Mouse (Mus musculus) stomach, embryonic 14.5 days (tissue): ENCODE results near the gene Gm37240. TPM values are rescaled to one million over a fixed set of nuclear protein-coding genes. Genes with fewer than 3 reads are reported as not detected.

Experiments
- ATAC-seq: fragments of 200-750 bp; cut with Nextera tagmentation; 2 replicates; pipeline ENCODE4 v1.8.0; 2017; ENCODE audit warnings: low read depth, moderate TSS enrichment; ENCODE audit not compliant: insufficient number of reproducible peaks, insufficient read depth, low FRiP score
- H3K27ac ChIP-seq: fragments of 300-500 bp; sonication (generic); 2 replicates; pipeline ENCODE4 v1.5.1; 2014; ENCODE audit warnings: mild to moderate bottlenecking, low read length, moderate library complexity, mixed read lengths
- H3K27me3 ChIP-seq: fragments of 300-500 bp; sonication (generic); 2 replicates; pipeline ENCODE4 v1.6.1; 2014; ENCODE audit warnings: low read length, control low read depth, mixed read lengths; ENCODE audit not compliant: control insufficient read depth, insufficient read depth
- H3K36me3 ChIP-seq: fragments of 300-500 bp; sonication (generic); 2 replicates; pipeline ENCODE4 v1.6.1; 2014; ENCODE audit warnings: mild to moderate bottlenecking, control low read depth, low read length, moderate library complexity, mixed read lengths; ENCODE audit not compliant: control insufficient read depth, insufficient read depth
- H3K4me1 ChIP-seq: fragments of 300-500 bp; sonication (generic); 2 replicates; pipeline ENCODE4 v1.6.1; 2014; ENCODE audit warnings: low read length, control low read depth, mixed read lengths; ENCODE audit not compliant: control insufficient read depth, insufficient read depth
- H3K4me2 ChIP-seq: fragments of 300-500 bp; sonication (generic); replicated peaks from 2 replicates; pipeline ENCODE4 v1.6.1; 2014; ENCODE audit warnings: low read depth, low read length, control low read depth
- H3K4me3 ChIP-seq: fragments of 300-500 bp; sonication (generic); 2 replicates; pipeline ENCODE4 v1.5.1; 2014; ENCODE audit warnings: low read depth, low read length, control low read depth
- H3K9ac ChIP-seq: fragments of 300-500 bp; sonication (generic); replicated peaks from 2 replicates; pipeline ENCODE4 v1.6.1; 2014; ENCODE audit warnings: low read depth, mild to moderate bottlenecking, control low read depth, low read length, moderate library complexity, mixed read lengths
- H3K9me3 ChIP-seq: fragments of 300-500 bp; sonication (generic); 2 replicates; pipeline ENCODE4 v1.6.1; 2016; ENCODE audit warnings: low read depth, low read length, control low read depth; ENCODE audit not compliant: control insufficient read depth
- WGBS: fragments of 180-500 bp; shearing (Covaris S2); extraction: QIAGEN DNeasy Blood & Tissue Kit; methylation state at CpG from one replicate; pipeline ENCODE4 v1.1.7; 2014; 5-methylcytosine and 5-hydroxymethylcytosine counted together
- polyA plus RNA-seq: library from polyadenylated mRNA; unstranded; fragments of >200 nt; fragmentation: Nextera tagmentation; extraction: Ambion mirVana; gene quantifications from 2 replicates; pipeline ENCODE4 v1.2.1, GENCODE M21; 2014

The Gm37240 gene
- polyA plus RNA-seq, 1 experiment from 2014 or later, result 9.6 TPM

GRCm38 (mm10) chr3:85140488-85140887 lies 746.8 kb downstream of the Gm37240 start:
- WGBS, result 36% methylated on average over 7 of the region's 7 CpGs
- no peaks in the 10 kb centered on the region for H3K36me3 ChIP-seq

GRCm38 (mm10) chr3:85138407-85138806 lies 748.9 kb downstream of the Gm37240 start:
- 79% methylated on average over 2 of the region's 2 CpGs for WGBS
- Histone ChIP-seq H3K9ac (no peak overlapping the region), H3K4me2 (no peak overlapping the region), H3K9me3 (no peaks in the 10 kb centered on the region), H3K27me3 (no peaks in the 10 kb centered on the region), H3K36me3 (no peaks in the 10 kb centered on the region), H3K4me3 (no peak overlapping the region), H3K27ac (no peak overlapping the region), H3K4me1 (no peaks in the 10 kb centered on the region)
- ATAC-seq, result no peak

More at GRCm38 (mm10) chr3:85140488-85140887, 746.8 kb downstream of the Gm37240 start:
- H3K4me3 ChIP-seq, result no peak overlapping the region
- H3K4me1 ChIP-seq, result no peaks in the 10 kb centered on the region
- no peaks in the 10 kb centered on the region for H3K9me3 ChIP-seq
- no peak overlapping the region for H3K4me2 ChIP-seq
- no peak overlapping the region for H3K9ac ChIP-seq
- no peak overlapping the region for H3K27ac ChIP-seq
- H3K27me3 ChIP-seq, result no peaks in the 10 kb centered on the region
- no peak for ATAC-seq

- H3K36me3 ChIP-seq, result no peaks in the 10 kb centered on the region
- WGBS, result 60% methylated on average over 4 of the region's 4 CpGs
- no peak overlapping the region for H3K9ac ChIP-seq
- H3K4me1 ChIP-seq, result no peaks in the 10 kb centered on the region
- no peak overlapping the region for H3K27ac ChIP-seq
- no peak for ATAC-seq
- no peak overlapping the region for H3K4me2 ChIP-seq
- no peaks in the 10 kb centered on the region for H3K27me3 ChIP-seq
- no peaks in the 10 kb centered on the region for H3K9me3 ChIP-seq
- no peak overlapping the region for H3K4me3 ChIP-seq
Measured at GRCm38 (mm10) chr3:85133561-85133960, 753.8 kb downstream of the Gm37240 start.

- ATAC-seq, result no peak
- no peak overlapping the region for H3K27ac ChIP-seq
- no peaks in the 10 kb centered on the region for H3K9me3 ChIP-seq
- 62% methylated on average over 7 of the region's 7 CpGs for WGBS
- H3K36me3 ChIP-seq, result no peaks in the 10 kb centered on the region
- no peak overlapping the region for H3K9ac ChIP-seq
- H3K4me1 ChIP-seq, result no peaks in the 10 kb centered on the region
- H3K4me2 ChIP-seq, result no peak overlapping the region
- H3K4me3 ChIP-seq, result no peak overlapping the region
- H3K27me3 ChIP-seq, result no peaks in the 10 kb centered on the region
Measured at GRCm38 (mm10) chr3:85131878-85132277, 755.4 kb downstream of the Gm37240 start.

GRCm38 (mm10) chr3:85128546-85128945 lies 758.8 kb downstream of the Gm37240 start:
- Histone ChIP-seq H3K9me3 (no peaks in the 10 kb centered on the region), H3K36me3 (no peaks in the 10 kb centered on the region), H3K4me1 (no peaks in the 10 kb centered on the region), H3K4me2 (no peak overlapping the region), H3K27me3 (no peaks in the 10 kb centered on the region; the same call in 1 of the 2 replicates), H3K9ac (no peak overlapping the region), H3K27ac (no peak overlapping the region), H3K4me3 (no peak overlapping the region)
- 76% methylated on average over 8 of the region's 8 CpGs for WGBS
- no peak for ATAC-seq

- H3K4me2 ChIP-seq, result no peak overlapping the region
- H3K9ac ChIP-seq, result no peak overlapping the region
- WGBS, result 73% methylated on average over 7 of the region's 7 CpGs
- no peaks in the 10 kb centered on the region for H3K9me3 ChIP-seq
- H3K27me3 ChIP-seq, result no peaks in the 10 kb centered on the region; the same call in 1 of the 2 replicates
- no peaks in the 10 kb centered on the region for H3K36me3 ChIP-seq
- H3K4me1 ChIP-seq, result no peaks in the 10 kb centered on the region
- H3K27ac ChIP-seq, result no peak overlapping the region
- ATAC-seq, result no peak
- H3K4me3 ChIP-seq, result no peak overlapping the region
Measured at GRCm38 (mm10) chr3:85126970-85127369, 760.3 kb downstream of the Gm37240 start.

- Histone ChIP-seq H3K27ac (no peak overlapping the region), H3K9me3 (no peaks in the 10 kb centered on the region), H3K36me3 (no peaks in the 10 kb centered on the region), H3K4me3 (no peak overlapping the region), H3K27me3 (no peaks in the 10 kb centered on the region; the same call in 1 of the 2 replicates), H3K4me2 (no peak overlapping the region), H3K4me1 (no peaks in the 10 kb centered on the region), H3K9ac (no peak overlapping the region)
- ATAC-seq, result no peak
- WGBS, result 83% methylated on average over 5 of the region's 5 CpGs
Measured at GRCm38 (mm10) chr3:85125471-85125870, 761.8 kb downstream of the Gm37240 start.

GRCm38 (mm10) chr3:85124924-85125323 lies 762.4 kb downstream of the Gm37240 start:
- no peaks in the 10 kb centered on the region for H3K36me3 ChIP-seq
- no peak overlapping the region for H3K4me3 ChIP-seq
- no peak overlapping the region for H3K4me2 ChIP-seq
- no peak overlapping the region for H3K27ac ChIP-seq
- WGBS, result 77% methylated on average over 6 of the region's 6 CpGs
- no peak overlapping the region for H3K9ac ChIP-seq
- H3K4me1 ChIP-seq, result no peaks in the 10 kb centered on the region
- ATAC-seq, result no peak
- H3K9me3 ChIP-seq, result no peaks in the 10 kb centered on the region
- H3K27me3 ChIP-seq, result no peaks in the 10 kb centered on the region; the same call in 1 of the 2 replicates

- no peak for ATAC-seq
- WGBS, result 61% methylated on average over 7 of the region's 7 CpGs
- Histone ChIP-seq H3K36me3 (no peaks in the 10 kb centered on the region), H3K4me2 (no peak overlapping the region), H3K27ac (no peak overlapping the region), H3K27me3 (no peaks in the 10 kb centered on the region; the same call in 1 of the 2 replicates), H3K4me3 (no peak overlapping the region), H3K9ac (no peak overlapping the region), H3K9me3 (no peaks in the 10 kb centered on the region), H3K4me1 (no peaks in the 10 kb centered on the region)
Measured at GRCm38 (mm10) chr3:85124410-85124809, 762.9 kb downstream of the Gm37240 start.
